Mouse (Mus musculus) heart, embryonic 16.5 days (tissue): Measurements from ENCODE around the gene Gm4450. TPM values are rescaled to one million over a fixed set of nuclear protein-coding genes. Genes with fewer than 3 reads are reported as not detected.
"Not testable (repeated sequence)": the region's sequence is repeated elsewhere in the genome, so short reads cannot be mapped to it uniquely, and the experiment has no call there.

Source experiments
- ATAC-seq: fragments of 200-750 bp; cut with Nextera tagmentation; replicated peaks from 2 replicates; pipeline ENCODE4 v1.8.0; 2017; ENCODE audit warnings: moderate number of reproducible peaks; ENCODE audit not compliant: insufficient read depth, low FRiP score; ENCODE audit errors: extremely low read depth
- H3K27ac ChIP-seq: fragments of 300-500 bp; sonication (generic); 2 replicates; pipeline ENCODE4 v1.5.1; 2014; ENCODE audit warnings: mild to moderate bottlenecking, low read length, control low read depth, moderate library complexity
- H3K27me3 ChIP-seq: fragments of 300-500 bp; sonication (generic); 2 replicates; pipeline ENCODE4 v1.6.1; 2014; ENCODE audit warnings: low read length, mixed read lengths; ENCODE audit not compliant: control insufficient read depth, insufficient read depth
- H3K36me3 ChIP-seq: fragments of 300-500 bp; sonication (generic); 2 replicates; pipeline ENCODE4 v1.6.1; 2014; ENCODE audit not compliant: control insufficient read depth, insufficient read depth
- H3K4me1 ChIP-seq: fragments of 300-500 bp; sonication (generic); 2 replicates; pipeline ENCODE4 v1.6.1; 2014; ENCODE audit warnings: low read length, mixed read lengths; ENCODE audit not compliant: control insufficient read depth, insufficient read depth
- H3K4me2 ChIP-seq: fragments of 300-500 bp; sonication (generic); 2 replicates; pipeline ENCODE4 v1.6.1; 2014; ENCODE audit warnings: low read depth, mild to moderate bottlenecking, control low read depth, low read length
- H3K4me3 ChIP-seq: fragments of 300-500 bp; sonication (generic); 2 replicates; pipeline ENCODE4 v1.5.1; 2014; ENCODE audit warnings: mild to moderate bottlenecking, control low read depth, low read length
- H3K9ac ChIP-seq: fragments of 300-500 bp; sonication (generic); 2 replicates; pipeline ENCODE4 v1.6.1; 2014; ENCODE audit warnings: low read length, control low read depth
- H3K9me3 ChIP-seq: fragments of 300-500 bp; sonication (generic); replicated peaks from 2 replicates; pipeline ENCODE4 v1.6.1; 2016; ENCODE audit warnings: low read length; ENCODE audit not compliant: control insufficient read depth
- WGBS: fragments of 180-500 bp; shearing (Covaris S2); extraction: QIAGEN DNeasy Blood & Tissue Kit; methylation state at CpG from one replicate; pipeline ENCODE4 v1.1.7; 2014; 5-methylcytosine and 5-hydroxymethylcytosine counted together
- polyA plus RNA-seq: library from polyadenylated mRNA; unstranded; fragments of >200 nt; fragmentation: Nextera tagmentation; extraction: Ambion mirVana; gene quantifications from 2 replicates; pipeline ENCODE4 v1.2.1, GENCODE M21; 2015

Gene Gm4450
- polyA plus RNA-seq, 1 experiment from 2014 or later, result not detected

DNA sequence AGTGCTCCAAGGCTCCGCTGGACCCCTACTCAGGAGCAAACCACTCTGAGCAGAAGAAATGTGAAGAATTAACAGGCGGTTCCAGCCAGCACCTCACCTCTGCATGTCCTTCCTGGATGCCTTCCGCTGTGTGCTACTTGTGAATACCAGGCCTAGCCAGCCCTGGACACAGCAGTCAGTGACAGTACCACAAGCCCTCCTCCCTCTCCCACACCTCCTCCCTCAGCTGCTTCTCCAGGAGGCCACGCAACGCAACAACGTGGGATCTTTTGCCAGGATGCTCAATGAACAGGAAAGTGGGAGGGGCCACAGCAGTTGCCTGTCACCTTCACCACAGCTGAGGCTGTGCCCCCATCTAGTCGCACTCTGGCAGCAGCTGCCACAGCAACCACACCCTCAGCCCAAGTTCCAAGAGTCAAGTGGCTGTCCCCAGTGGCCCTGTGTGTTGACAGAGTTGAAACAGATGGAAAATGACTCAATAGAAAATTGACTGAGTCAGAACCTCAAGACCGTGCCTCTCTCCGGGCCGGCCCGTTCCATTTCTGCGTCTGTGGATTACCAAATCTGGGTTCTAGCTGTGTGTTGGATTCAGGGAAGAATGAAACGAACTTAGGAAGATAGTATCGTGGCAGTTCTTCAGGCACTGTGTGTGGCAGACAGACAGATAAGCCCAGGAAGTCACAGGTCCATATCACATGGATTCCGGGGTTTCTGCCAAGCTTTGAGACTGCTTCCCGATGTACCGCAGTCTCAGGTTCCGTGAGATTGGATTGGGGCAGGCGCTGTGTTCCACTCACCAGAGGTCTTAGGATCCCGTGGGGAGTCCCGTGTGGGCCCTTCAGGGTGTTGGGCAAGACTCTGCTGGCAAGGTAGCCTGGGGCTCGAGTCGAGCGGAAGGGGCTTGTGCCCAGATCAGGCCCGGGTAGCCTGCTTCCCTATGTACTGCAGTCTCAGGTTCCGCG lies 46.0 kb downstream of the Gm4450 start:
- WGBS, result 46% methylated on average over 16 of the region's 27 CpGs
- not testable (repeated sequence) for H3K4me2 ChIP-seq, H3K27me3 ChIP-seq, H3K9me3 ChIP-seq, H3K4me3 ChIP-seq, H3K36me3 ChIP-seq, H3K9ac ChIP-seq
- ATAC-seq, result peak; percentile 87
- H3K27ac ChIP-seq, result peak overlapping the region; percentile 71
- H3K4me1 ChIP-seq, result peaks cover 54% of the 10 kb centered on the region

DNA sequence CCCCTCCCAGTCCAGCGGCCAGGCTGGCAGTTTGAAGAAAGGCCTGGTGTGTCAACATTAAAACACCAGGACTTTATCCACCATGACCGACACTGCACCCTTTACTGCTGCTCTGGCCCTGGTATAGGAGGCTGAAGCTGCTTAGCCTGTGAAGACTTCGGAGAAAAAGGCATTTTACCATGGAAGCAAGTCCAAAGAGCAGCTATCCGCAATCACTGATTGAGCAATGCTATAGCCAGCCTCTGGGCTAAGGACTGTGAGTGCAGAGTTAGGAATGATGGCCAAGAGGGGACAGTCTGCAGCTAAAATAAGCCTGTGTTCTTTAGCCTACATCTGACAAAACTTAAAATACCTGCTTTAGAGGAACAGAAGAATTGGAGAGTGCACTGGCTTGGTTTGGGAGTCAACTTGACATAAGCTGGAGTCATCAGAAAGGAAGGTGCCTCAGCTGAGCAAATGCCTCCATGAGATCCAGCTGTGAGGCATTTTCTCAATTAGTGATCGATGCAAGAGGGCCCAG lies 49.6 kb downstream of the Gm4450 start:
- not testable (repeated sequence) for H3K27me3 ChIP-seq, H3K9me3 ChIP-seq, H3K36me3 ChIP-seq, ATAC-seq, H3K4me3 ChIP-seq
- Histone ChIP-seq H3K4me2 (peak overlapping the region; percentile 52; the same call in 1 of the 2 replicates), H3K27ac (peak overlapping the region; percentile 89), H3K9ac (peak overlapping the region; percentile 46), H3K4me1 (peaks cover 27% of the 10 kb centered on the region)
- 44% methylated on average over 5 of the region's 5 CpGs for WGBS

DNA sequence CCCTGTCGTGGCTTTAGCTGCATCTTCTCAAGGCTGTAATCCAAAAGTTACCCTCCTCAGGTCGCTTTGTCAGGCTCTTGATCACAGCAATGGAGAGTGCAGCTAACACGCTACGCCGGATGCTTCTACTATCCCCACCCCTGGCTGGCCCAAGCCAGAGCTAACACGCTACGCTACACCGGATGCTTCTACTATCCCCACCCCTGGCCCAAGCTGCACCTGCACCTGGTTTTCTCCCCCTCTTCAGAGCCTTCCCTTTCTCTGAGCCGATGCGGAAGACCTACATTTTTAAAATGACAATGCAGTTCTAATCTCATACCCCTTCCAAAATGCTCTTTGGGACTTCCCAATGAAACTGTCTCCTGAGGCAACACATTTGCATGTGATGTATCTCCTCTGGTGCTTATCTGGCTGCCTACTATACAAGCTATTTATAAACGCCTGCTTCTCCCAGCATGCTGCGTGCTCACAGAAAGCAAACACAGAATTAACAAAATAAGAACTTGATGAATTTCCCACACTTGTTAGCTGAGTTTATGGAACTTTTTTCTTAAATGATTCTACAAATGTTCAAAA lies 50.3 kb downstream of the Gm4450 start:
- WGBS, result 40% methylated on average over 12 of the region's 12 CpGs
- Histone ChIP-seq H3K27ac (peak overlapping the region; percentile 89), H3K4me3 (peak overlapping the region; percentile 10; the same call in 1 of the 2 replicates), H3K4me2 (peak overlapping the region; percentile 52), H3K9ac (peak overlapping the region; percentile 46), H3K4me1 (peaks cover 21% of the 10 kb centered on the region)
- peak; percentile 34 for ATAC-seq
- not testable (repeated sequence) for H3K27me3 ChIP-seq, H3K9me3 ChIP-seq, H3K36me3 ChIP-seq

DNA sequence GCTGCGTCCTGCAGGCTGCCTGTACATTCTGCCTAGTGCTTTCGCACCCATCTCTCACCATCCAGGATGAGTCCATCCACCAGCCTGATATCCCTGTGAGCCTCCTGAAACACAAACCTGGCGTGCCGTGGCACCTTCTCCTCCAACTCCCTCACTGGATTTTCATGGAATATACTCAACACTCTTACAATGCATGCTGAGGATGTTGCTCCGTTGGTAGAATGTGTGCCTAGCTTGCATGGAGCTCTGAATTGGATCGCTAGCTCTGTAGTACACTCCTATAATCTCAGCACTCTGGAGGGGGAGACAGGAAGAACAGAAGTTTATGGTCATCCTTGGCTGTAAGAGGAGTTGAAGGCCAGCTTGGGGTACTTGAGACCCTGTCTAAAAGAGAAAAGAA lies 51.0 kb downstream of the Gm4450 start:
- not testable (repeated sequence) for H3K36me3 ChIP-seq, H3K9ac ChIP-seq, H3K9me3 ChIP-seq, H3K4me2 ChIP-seq, ATAC-seq, H3K27me3 ChIP-seq, H3K4me3 ChIP-seq
- Histone ChIP-seq H3K4me1 (peaks cover 21% of the 10 kb centered on the region), H3K27ac (peak overlapping the region; percentile 89)
- WGBS, result 76% methylated on average over 6 of the region's 6 CpGs

DNA sequence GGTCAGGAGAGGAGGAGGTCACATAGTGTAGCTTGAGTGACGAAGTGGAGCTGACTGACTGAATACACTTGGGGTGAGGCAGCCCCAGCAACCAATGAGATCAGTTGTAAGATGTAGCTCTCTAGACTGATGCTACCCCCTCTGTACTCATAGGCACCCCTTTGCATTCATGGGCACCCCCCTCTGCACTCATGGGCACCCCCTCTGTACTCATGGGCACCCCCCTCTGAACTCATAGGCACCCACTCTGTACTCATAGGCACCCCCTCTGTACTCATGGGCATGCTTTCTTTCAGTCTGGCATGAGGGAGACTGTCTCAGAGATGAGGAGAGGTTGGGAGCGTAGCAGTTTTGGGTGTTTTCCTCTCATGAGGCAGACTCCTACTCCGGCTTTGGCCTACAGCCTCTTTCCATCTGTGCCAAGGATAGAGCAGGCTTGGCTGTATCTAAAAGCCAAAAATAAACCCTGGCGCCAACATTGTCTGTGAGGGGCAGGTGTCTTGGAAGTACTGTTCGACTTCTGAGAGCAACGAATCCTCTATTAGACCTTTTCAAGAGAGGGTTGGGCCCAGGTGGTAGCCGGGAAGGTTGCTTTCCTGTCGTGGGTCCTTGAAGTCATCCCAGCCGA lies 52.5 kb downstream of the Gm4450 start:
- not testable (repeated sequence) for H3K9ac ChIP-seq, H3K27me3 ChIP-seq, H3K9me3 ChIP-seq, H3K4me3 ChIP-seq, H3K36me3 ChIP-seq
- Histone ChIP-seq H3K4me2 (peak overlapping the region; percentile 18; the same call in 1 of the 2 replicates), H3K27ac (peak overlapping the region; percentile 78), H3K4me1 (peaks cover 21% of the 10 kb centered on the region)
- peak; percentile 53 for ATAC-seq
- 49% methylated on average over 8 of the region's 9 CpGs for WGBS

Other genes starting within 250 kb of the Gm4450 start
- not detected in 2 replicates for gene Reg4, start 235.0 kb downstream of the Gm4450 start, polyA plus RNA-seq
- gene Hmgcs2, start 176.7 kb downstream of the Gm4450 start, polyA plus RNA-seq, result 9.2 and 9.7 TPM in 2 replicates
- gene Phgdh, start 117.1 kb downstream of the Gm4450 start, polyA plus RNA-seq, result 94.8 and 112 TPM in 2 replicates
- gene Zfp697, start 74.7 kb downstream of the Gm4450 start, polyA plus RNA-seq, result 9.3 and 9.8 TPM in 2 replicates
- not detected in 2 replicates for gene Hsd3b4, start 53.4 kb upstream of the Gm4450 start, polyA plus RNA-seq
- not detected in 2 replicates for gene Gm10681, start 131.7 kb upstream of the Gm4450 start, polyA plus RNA-seq
- not detected in 2 replicates for gene Hsd3b5, start 173.1 kb upstream of the Gm4450 start, polyA plus RNA-seq